8 mouse cellular contexts compared by ENCODE assay signal in genomic region chr15:30285572-30286244, GRCm38 (mm10).
DNase-seq lines count a peak whose midpoint lies in the region; ATAC-seq and TF ChIP-seq lines count a peak whose summit lies in the region.

No protein-coding gene starts in this region.

- 79% methylated on average over 15 of the region's 15 CpGs for WGBS in forebrain, embryonic 13.5 days
- WGBS in forebrain, embryonic 10.5 days = 93% methylated on average over 15 of the region's 15 CpGs
- WGBS in lung, embryonic 16.5 days = 45% methylated on average over 15 of the region's 15 CpGs
- 66% methylated on average over 15 of the region's 15 CpGs for WGBS in hindbrain, embryonic 16.5 days
- WGBS in liver, postnatal 0 days (ENCODE audit: insufficient replicate concordance) = 58% methylated on average over 15 of the region's 15 CpGs

- H3K36me3 ChIP-seq in forebrain, embryonic 13.5 days (ENCODE audit: poor library complexity, severe bottlenecking) = no peaks in the 10 kb centered on the region
- no peaks in the 10 kb centered on the region for H3K36me3 ChIP-seq in forebrain, embryonic 10.5 days (replicated peaks)
- H3K36me3 ChIP-seq in lung, embryonic 16.5 days (ENCODE audit: control insufficient read depth, insufficient read depth, low read length) = no peaks in the 10 kb centered on the region
- no peaks in the 10 kb centered on the region for H3K36me3 ChIP-seq in hindbrain, embryonic 16.5 days (ENCODE audit: control insufficient read depth, insufficient read depth, low read length)
- no peaks in the 10 kb centered on the region for H3K36me3 ChIP-seq in liver, postnatal 0 days (replicated peaks; ENCODE audit: insufficient read depth, low read length)

- H3K4me1 ChIP-seq in forebrain, embryonic 13.5 days = peaks cover 17% of the 10 kb centered on the region; the same call in 1 of the 2 replicates
- no peaks in the 10 kb centered on the region for H3K4me1 ChIP-seq in forebrain, embryonic 10.5 days
- no peaks in the 10 kb centered on the region for H3K4me1 ChIP-seq in lung, embryonic 16.5 days (replicated peaks; ENCODE audit: control insufficient read depth, insufficient read depth, low read length)
- no peaks in the 10 kb centered on the region for H3K4me1 ChIP-seq in hindbrain, embryonic 16.5 days (ENCODE audit: control insufficient read depth, insufficient read depth, low read depth, low read length)
- H3K4me1 ChIP-seq in liver, postnatal 0 days (ENCODE audit: insufficient read depth) = no peaks in the 10 kb centered on the region

- TF ChIP-seq EP300 in liver, postnatal 0 days (IDR thresholded peaks at IDR 0.05; ENCODE audit: low read depth) = no peak

- no peak overlapping the region for H3K9ac ChIP-seq in forebrain, embryonic 13.5 days
- no peak overlapping the region for H3K9ac ChIP-seq in lung, embryonic 16.5 days (ENCODE audit: low read length)
- H3K9ac ChIP-seq in hindbrain, embryonic 16.5 days (ENCODE audit: low read depth, low read length) = no peak overlapping the region
- H3K9ac ChIP-seq in liver, postnatal 0 days (replicated peaks) = no peak overlapping the region

- H3K4me3 ChIP-seq in forebrain, embryonic 13.5 days = no peak overlapping the region
- H3K4me3 ChIP-seq in forebrain, embryonic 10.5 days = no peak overlapping the region
- H3K4me3 ChIP-seq in lung, embryonic 16.5 days (ENCODE audit: low read length) = no peak overlapping the region
- H3K4me3 ChIP-seq in hindbrain, embryonic 16.5 days (ENCODE audit: low read length) = no peak overlapping the region
- H3K4me3 ChIP-seq in liver, postnatal 0 days (ENCODE audit: low read depth, low read length) = peak overlapping the region; percentile 32

- no peak overlapping the region for H3K4me2 ChIP-seq in forebrain, embryonic 13.5 days
- H3K4me2 ChIP-seq in lung, embryonic 16.5 days (ENCODE audit: low read depth, low read length) = peak overlapping the region; percentile 22; the same call in 1 of the 2 replicates
- peak overlapping the region; percentile 10 for H3K4me2 ChIP-seq in hindbrain, embryonic 16.5 days (ENCODE audit: low read length)
- peak overlapping the region; percentile 52 for H3K4me2 ChIP-seq in liver, postnatal 0 days (ENCODE audit: low read depth, low read length)

- ATAC-seq in forebrain, embryonic 13.5 days = peak; percentile 70
- ATAC-seq in lung, embryonic 16.5 days (ENCODE audit: low read depth) = no peak
- peak; percentile 69 for ATAC-seq in hindbrain, embryonic 16.5 days
- peak; percentile 96 for ATAC-seq in liver, postnatal 0 days
- no peak for ATAC-seq in megakaryocyte, adult 5-6 weeks (ENCODE audit: poor library complexity, severe bottlenecking)

- DNase-seq in forebrain, embryonic 10.5 days (ENCODE audit: extremely low spot score, low spot score) = no peak
- DNase-seq in lung, adult 18-20 months = no peak
- DNase-seq in liver, postnatal 0 days = peak; percentile 29
- DNase-seq in ovary, postnatal 14 days (ENCODE audit: low spot score) = no peak

- no peaks in the 10 kb centered on the region for H3K9me3 ChIP-seq in forebrain, embryonic 13.5 days (replicated peaks)
- H3K9me3 ChIP-seq in forebrain, embryonic 10.5 days = no peaks in the 10 kb centered on the region
- H3K9me3 ChIP-seq in lung, embryonic 16.5 days (ENCODE audit: control insufficient read depth, low read length) = no peaks in the 10 kb centered on the region
- H3K9me3 ChIP-seq in hindbrain, embryonic 16.5 days (ENCODE audit: control insufficient read depth, low read length) = no peaks in the 10 kb centered on the region
- H3K9me3 ChIP-seq in liver, postnatal 0 days (ENCODE audit: low read length) = no peaks in the 10 kb centered on the region

- TF ChIP-seq CTCF in liver, postnatal 0 days (IDR thresholded peaks at IDR 0.05; ENCODE audit: low read depth) = no peak

- no peak overlapping the region for H3K27ac ChIP-seq in forebrain, embryonic 13.5 days
- H3K27ac ChIP-seq in forebrain, embryonic 10.5 days = no peak overlapping the region
- H3K27ac ChIP-seq in lung, embryonic 16.5 days (ENCODE audit: low read length) = no peak overlapping the region
- 0 out of 2 replicates have a peak overlapping the region, but pooled peaks have one; percentile 27 for H3K27ac ChIP-seq in hindbrain, embryonic 16.5 days (ENCODE audit: low read depth, low read length)
- peak overlapping the region; percentile 91 for H3K27ac ChIP-seq in liver, postnatal 0 days (ENCODE audit: low read depth)

- no peaks in the 10 kb centered on the region for H3K27me3 ChIP-seq in forebrain, embryonic 13.5 days
- H3K27me3 ChIP-seq in forebrain, embryonic 10.5 days (ENCODE audit: poor library complexity, severe bottlenecking) = no peaks in the 10 kb centered on the region
- no peaks in the 10 kb centered on the region for H3K27me3 ChIP-seq in lung, embryonic 16.5 days (ENCODE audit: control insufficient read depth, insufficient read depth, low read depth, low read length)
- H3K27me3 ChIP-seq in hindbrain, embryonic 16.5 days (replicated peaks; ENCODE audit: control insufficient read depth, insufficient read depth, low read length) = no peaks in the 10 kb centered on the region
- H3K27me3 ChIP-seq in liver, postnatal 0 days (ENCODE audit: insufficient read depth, low read length) = no peaks in the 10 kb centered on the region

Comparison
In these comparisons a context has a peak if more than half of its experiments do, and no peak if none do; other contexts are left out.
1. ATAC-seq: peak in forebrain, embryonic 13.5 days (single experiment), hindbrain, embryonic 16.5 days (single experiment) and liver, postnatal 0 days (single experiment); none in lung, embryonic 16.5 days (single experiment) and megakaryocyte, adult 5-6 weeks (single experiment).
2. H3K27ac ChIP-seq: peak in hindbrain, embryonic 16.5 days (single experiment) and liver, postnatal 0 days (single experiment); none in forebrain, embryonic 13.5 days (single experiment), forebrain, embryonic 10.5 days (single experiment) and lung, embryonic 16.5 days (single experiment).